Mouse (Mus musculus): ENCODE measurements at regions not wholly inside any gene's neighbourhood (a gene's known extent, or its start where the extent isn't known, plus 50 kb on each side); places are given as distances from the start of the nearest gene placed in this dataset.

DNA sequence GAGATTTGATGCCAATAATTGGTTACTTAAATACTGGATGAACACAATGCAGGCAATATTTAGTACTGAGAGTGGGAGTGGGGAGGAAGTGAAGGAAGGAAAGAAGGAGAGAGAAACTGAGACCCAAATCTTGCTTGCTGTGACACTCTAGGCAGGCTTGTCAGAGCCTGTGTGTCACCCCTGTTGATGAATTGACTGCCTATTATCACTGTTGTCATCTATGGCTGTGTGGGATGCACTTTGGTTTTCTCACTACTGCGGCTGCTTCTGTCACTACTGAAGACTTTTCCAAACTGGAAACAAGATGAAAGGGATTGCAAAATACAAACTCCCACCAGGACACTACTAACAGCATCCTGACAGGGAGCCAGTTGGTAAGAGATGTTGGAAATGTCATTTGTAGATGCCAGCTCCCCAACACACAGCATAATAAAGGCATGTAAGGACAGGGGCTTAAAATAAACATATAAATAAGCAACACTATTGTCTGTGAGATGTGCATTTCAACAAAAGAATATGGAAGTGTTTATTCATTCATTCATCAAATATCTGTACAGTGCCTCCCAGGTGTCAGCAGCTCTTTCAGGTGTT, 207.0 kb upstream of the Ufl1 start:
- no peak for DNase-seq (ENCODE audit: low spot score in 2 of 2)

DNA sequence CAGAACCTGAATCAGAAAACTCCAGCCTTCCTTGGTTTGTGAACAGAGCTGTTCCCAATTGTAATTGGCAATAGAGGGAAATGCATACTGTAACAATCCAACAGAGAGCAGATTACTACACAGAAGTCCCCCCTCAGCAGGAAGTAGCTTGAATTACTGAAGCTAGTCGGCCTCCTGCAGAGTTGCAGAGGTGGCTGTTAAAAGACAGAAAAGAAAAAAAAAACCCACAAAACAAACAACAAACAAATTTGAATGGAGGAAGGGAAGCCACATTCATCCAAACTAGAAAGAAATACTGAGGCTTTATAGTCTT, 202.0 kb upstream of the Ufl1 start:
- DNase-seq (ENCODE audit: low spot score in 2 of 2), result no peak

- DNase-seq (ENCODE audit: low spot score in 2 of 2), result no peak
These were observed 201.5 kb upstream of the Ufl1 start for GRCm38 (mm10) chr4:25482933-25483620.

GRCm38 (mm10) chr4:25473026-25473425, 191.4 kb upstream of the Ufl1 start:
- DNase-seq (ENCODE audit: low spot score in 2 of 2), result no peak

DNA sequence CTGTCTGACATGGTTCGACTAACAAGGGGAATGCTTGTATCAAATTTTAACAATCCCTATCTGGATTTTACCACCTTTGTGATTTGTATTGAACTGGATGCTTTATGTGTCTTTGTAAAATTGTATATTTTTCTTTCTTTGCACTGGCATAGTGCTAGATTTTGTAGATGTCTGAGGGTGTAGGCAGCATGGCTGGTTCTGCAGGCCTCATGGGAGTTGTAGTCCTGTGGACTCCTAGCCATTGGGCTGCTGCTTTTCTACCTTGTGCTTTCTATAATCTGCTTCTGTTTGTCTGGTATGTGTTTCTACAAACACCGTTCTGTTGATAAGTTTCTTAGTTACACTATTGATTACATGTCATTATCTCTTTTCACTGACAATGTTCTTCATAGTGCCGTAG, 184.9 kb upstream of the Ufl1 start:
- DNase-seq (ENCODE audit: low spot score in 2 of 2), result no peak

GRCm38 (mm10) chr4:25464792-25465590, 183.4 kb upstream of the Ufl1 start:
- no peak for DNase-seq (ENCODE audit: low spot score in 2 of 2)

DNA sequence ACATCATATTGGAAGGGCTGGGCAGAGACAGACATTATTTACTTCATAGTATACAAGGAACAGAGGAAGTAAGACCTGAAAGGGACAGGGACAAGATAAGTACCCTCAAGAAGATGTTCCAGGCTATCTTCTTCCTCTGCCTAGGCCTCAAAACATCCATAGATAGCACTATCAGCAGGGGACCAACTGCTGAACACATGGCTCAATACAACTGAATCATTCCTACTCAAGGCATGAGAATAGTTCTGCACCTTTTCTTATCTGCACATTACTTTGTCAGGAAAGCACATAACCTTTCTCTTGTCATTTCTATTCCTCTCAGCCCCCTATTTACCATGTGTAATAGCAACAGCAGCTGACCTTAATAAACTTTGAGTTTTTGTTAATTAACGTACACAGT, 182.4 kb upstream of the Ufl1 start:
- DNase-seq (ENCODE audit: low spot score in 2 of 2), result no peak

DNA sequence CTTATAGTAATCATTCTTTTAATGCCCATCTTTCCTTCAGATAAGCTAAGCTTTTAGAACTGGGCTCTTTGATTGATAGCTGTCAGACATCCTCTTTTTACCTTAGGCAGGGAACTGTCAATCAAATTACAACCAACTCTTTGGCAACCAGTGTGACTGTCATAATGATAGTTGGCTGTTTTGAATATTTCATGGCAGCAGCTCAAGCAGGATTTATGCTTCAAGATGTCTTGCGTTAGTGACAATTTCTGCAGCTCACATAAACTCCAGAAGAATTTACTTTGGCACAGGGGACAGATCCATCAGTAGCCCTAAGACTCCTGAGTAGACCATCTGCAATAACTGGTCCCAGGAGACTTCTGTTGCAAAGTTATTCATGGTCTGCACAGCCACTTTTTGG, 178.5 kb upstream of the Ufl1 start:
- no peak for DNase-seq (ENCODE audit: low spot score in 2 of 2)

- no peak for DNase-seq (ENCODE audit: low spot score in 2 of 2)
These were observed 173.1 kb upstream of the Ufl1 start for GRCm38 (mm10) chr4:25454752-25455151.

DNA sequence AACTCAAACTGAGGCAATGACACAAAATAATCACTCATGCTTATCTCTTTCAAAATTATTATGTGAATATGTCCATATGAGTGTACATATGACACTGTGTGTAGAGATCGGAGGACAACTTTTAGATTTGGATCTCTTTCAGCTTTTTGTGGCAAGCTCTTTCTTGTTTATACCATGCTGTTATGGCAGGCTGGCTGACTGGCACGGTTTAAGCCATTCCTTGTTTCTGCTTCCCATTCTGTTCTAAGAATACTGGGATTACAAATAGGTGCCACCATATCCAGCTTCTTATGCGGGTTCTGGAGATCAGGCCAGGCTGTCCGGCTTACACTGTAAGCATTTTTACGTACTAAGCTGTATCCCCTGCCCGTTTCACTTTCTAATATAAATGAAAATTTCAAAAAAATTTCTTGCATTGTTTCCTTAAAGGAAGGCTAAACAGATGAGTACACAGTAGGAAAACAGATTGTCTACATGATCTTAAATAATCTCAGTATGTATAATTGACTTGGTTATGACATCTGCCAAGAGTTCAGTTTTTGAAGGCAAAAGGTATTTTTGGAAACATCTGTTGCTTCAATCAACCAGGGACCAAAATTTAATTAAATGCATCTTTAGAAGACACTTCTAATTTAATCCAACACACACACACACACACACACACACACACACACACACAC, 171.6 kb upstream of the Ufl1 start:
- DNase-seq (ENCODE audit: low spot score in 2 of 2), result no peak

GRCm38 (mm10) chr4:25451865-25452264, 170.2 kb upstream of the Ufl1 start:
- DNase-seq (ENCODE audit: low spot score in 2 of 2), result no peak

- DNase-seq (ENCODE audit: low spot score in 2 of 2), result no peak
These were observed 150.6 kb upstream of the Ufl1 start for GRCm38 (mm10) chr4:25432203-25432602.

DNA sequence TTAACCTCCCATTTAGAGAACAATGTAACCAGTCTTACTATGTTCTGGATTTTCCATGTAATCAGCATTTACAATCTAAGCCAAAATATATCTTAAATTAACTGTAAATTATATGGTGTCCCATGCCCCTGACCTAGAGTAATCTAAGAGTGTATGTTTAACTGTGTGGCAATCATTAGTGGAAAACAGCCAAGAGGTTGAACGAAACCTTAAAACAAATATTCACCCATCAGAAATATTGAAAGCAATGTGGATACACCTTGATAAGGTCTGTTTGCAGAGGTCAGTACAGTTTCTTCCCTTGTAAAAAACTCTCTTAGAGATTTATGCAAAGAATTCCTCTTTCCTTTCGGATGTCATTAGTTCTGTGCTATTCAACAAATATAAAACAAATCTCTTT, 134.7 kb upstream of the Ufl1 start:
- no peak for DNase-seq (ENCODE audit: low spot score in 2 of 2)

- no peak for DNase-seq (ENCODE audit: low spot score in 2 of 2)
These were observed 128.8 kb upstream of the Ufl1 start for GRCm38 (mm10) chr4:25410440-25410839.

GRCm38 (mm10) chr4:25408696-25409448, 127.3 kb upstream of the Ufl1 start:
- DNase-seq (ENCODE audit: low spot score in 2 of 2), result peak; percentile 9 to 28

DNA sequence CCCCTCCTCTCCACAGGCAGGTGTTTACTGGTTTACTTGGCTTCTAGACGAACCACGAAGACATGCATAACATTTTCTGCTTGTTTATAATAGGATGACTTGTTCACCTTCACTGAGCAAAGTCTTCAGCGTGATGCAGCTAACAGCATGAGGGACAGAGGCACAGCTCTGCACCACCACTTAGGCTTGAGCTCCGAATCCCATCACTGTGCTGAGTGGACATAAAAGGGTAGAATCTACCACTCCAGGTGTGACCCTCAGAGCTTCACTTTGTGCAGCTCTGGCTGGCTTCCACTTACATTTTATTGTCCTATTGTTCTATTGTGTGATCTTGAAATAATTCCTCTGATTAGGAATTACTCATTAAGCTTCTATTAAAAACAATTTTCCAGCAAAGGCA, 126.2 kb upstream of the Ufl1 start:
- DNase-seq (ENCODE audit: low spot score in 2 of 2), result no peak

DNA sequence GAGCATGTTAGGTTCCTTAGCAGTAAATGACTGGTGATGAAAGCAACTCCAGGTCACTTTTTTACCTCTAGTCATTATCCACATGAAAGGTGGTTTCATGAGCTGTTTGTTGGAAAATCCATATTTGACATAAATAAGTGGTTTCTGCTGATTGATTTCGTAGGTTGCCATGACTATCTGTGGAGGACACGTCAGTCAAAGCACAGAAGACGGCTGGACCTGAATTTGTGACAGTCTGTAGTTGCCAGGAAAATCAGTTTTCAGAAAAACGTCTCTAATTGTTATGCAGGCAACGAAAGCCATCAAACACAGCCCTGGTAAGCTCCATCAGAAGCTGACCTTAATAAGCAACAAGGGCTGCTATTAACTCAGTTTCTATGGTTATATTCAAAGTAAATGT, 107.9 kb upstream of the Ufl1 start:
- no peak for DNase-seq (ENCODE audit: low spot score in 2 of 2)

DNA sequence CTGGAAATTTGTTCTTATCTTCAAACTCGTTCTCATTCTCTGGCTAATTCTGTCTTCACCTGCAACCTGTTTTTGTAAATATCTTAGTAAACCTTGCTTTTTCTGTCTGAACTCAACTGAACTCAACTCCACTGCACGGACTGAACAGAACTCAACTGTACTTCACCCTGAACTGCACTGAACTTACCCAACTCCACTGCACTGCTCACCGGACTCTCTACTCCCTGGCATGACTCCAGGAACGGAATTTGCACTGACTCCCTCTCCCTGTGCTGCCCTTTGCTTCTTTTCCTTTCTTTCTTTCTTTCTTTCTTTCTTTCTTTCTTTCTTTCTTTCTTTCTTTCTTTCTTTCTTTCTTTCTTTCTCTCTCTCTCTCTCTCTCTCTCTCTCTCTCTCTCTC, 90.4 kb upstream of the Ufl1 start:
- no peak for DNase-seq (ENCODE audit: low spot score in 2 of 2)

DNA sequence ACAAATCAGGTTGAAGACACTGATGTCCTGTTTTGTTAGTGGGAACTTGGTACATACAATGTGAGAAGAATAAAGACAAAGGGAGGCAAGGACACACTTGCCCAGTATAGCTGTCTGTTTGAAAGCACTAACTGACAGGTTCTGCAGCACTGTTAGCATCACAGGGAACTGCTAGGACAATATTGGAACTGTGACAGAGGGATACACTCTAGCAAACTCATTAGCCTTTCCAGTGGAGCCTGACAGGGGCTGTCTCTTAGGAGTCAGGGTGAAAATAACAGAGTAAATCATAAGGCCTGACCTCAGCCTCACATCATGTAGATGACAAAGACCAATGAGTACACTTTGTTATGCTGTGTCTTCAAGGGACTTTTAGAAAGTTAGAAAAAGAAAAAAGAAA, 82.8 kb upstream of the Ufl1 start:
- DNase-seq (ENCODE audit: low spot score in 2 of 2), result no peak

DNA sequence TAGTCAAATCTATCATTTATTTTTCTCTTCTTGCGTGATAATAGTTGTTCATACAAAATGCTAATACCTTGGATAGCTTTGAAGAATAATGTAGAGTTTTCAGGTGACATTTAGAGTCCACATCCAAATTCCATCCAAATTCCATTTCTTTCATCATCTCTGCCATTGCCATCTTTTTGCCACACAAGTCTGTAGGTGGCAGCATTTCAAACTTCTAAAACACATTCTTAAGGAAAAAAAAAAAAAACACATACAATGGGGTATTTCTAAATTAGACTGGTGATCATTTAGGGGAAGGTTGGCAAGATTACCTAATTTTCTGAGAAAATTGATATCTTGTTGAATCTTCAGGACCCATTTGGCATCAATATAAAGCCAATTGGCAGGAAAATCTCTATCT, 56.0 kb upstream of the Ufl1 start:
- no peak for DNase-seq (ENCODE audit: low spot score in 2 of 2)
